Mouse (Mus musculus) limb, embryonic 15.5 days (tissue): ENCODE measurements around the gene Plppr3. TPM values are rescaled to one million over a fixed set of nuclear protein-coding genes. Genes with fewer than 3 reads are reported as not detected.

Experiments
- ATAC-seq: fragments of 200-750 bp; cut with Nextera tagmentation; 2 replicates; pipeline ENCODE4 v1.8.0; 2017; ENCODE audit warnings: low read depth, moderate TSS enrichment; ENCODE audit not compliant: insufficient number of reproducible peaks, low FRiP score, low TSS enrichment
- H3K27ac ChIP-seq: fragments of 300-500 bp; sonication (generic); 2 replicates; pipeline ENCODE4 v1.5.1; 2015; ENCODE audit warnings: moderate library complexity, mild to moderate bottlenecking, inconsistent platforms
- H3K27me3 ChIP-seq: fragments of 300-500 bp; sonication (generic); 2 replicates; pipeline ENCODE4 v1.6.1; 2015; ENCODE audit warnings: inconsistent platforms
- H3K36me3 ChIP-seq: fragments of 300-500 bp; sonication (generic); 2 replicates; pipeline ENCODE4 v1.6.1; 2015; ENCODE audit warnings: inconsistent platforms
- H3K4me1 ChIP-seq: fragments of 300-500 bp; sonication (generic); 2 replicates; pipeline ENCODE4 v1.6.1; 2015; ENCODE audit warnings: inconsistent platforms
- H3K4me2 ChIP-seq: fragments of 300-500 bp; sonication (generic); 2 replicates; pipeline ENCODE4 v1.6.1; 2015; ENCODE audit warnings: mild to moderate bottlenecking, inconsistent platforms
- H3K4me3 ChIP-seq: fragments of 300-500 bp; sonication (generic); 2 replicates; pipeline ENCODE4 v1.5.1; 2015; ENCODE audit warnings: mild to moderate bottlenecking, inconsistent platforms
- H3K9ac ChIP-seq: fragments of 300-500 bp; sonication (generic); 2 replicates; pipeline ENCODE4 v1.6.1; 2015; ENCODE audit warnings: inconsistent platforms
- H3K9me3 ChIP-seq: fragments of 300-500 bp; sonication (generic); 2 replicates; pipeline ENCODE4 v1.6.1; 2016; ENCODE audit warnings: inconsistent platforms
- WGBS: fragments of 180-500 bp; shearing (Covaris S2); methylation state at CpG from one replicate; pipeline ENCODE4 v1.1.7; 2015; 5-methylcytosine and 5-hydroxymethylcytosine counted together
- polyA plus RNA-seq: library from polyadenylated mRNA; unstranded; fragments of >200 nt; fragmentation: Nextera tagmentation; extraction: Ambion mirVana; gene quantifications from 2 replicates; pipeline ENCODE4 v1.2.1, GENCODE M21; 2015

The Plppr3 gene
- polyA plus RNA-seq, 1 experiment from 2014 or later, result 60.1 TPM

GRCm38 (mm10) chr10:79879527-79879926 is 5.1 kb upstream of the Plppr3 start:
- Histone ChIP-seq H3K36me3 (no peaks in the 10 kb centered on the region), H3K4me1 (peaks cover 42% of the 10 kb centered on the region), H3K27ac (no peak overlapping the region), H3K9ac (no peak overlapping the region), H3K4me3 (no peak overlapping the region), H3K4me2 (no peak overlapping the region), H3K27me3 (peaks cover 12% of the 10 kb centered on the region; the same call in 1 of the 2 replicates), H3K9me3 (no peaks in the 10 kb centered on the region)
- WGBS, result 34% methylated on average over 3 of the region's 3 CpGs
- no peak for ATAC-seq

GRCm38 (mm10) chr10:79877757-79878156 is 3.3 kb upstream of the Plppr3 start:
- 52% methylated on average over 12 of the region's 12 CpGs for WGBS
- H3K4me1 ChIP-seq, result peaks cover 41% of the 10 kb centered on the region
- no peak for ATAC-seq

GRCm38 (mm10) chr10:79877174-79877573 is 2.7 kb upstream of the Plppr3 start:
- ATAC-seq, result no peak
- 67% methylated on average over 1 of the region's 1 CpGs for WGBS

More at GRCm38 (mm10) chr10:79877757-79878156, 3.3 kb upstream of the Plppr3 start:
- no peaks in the 10 kb centered on the region for H3K36me3 ChIP-seq
- no peak overlapping the region; the same call in 1 of the 2 replicates for H3K27ac ChIP-seq
- no peaks in the 10 kb centered on the region for H3K9me3 ChIP-seq
- H3K4me3 ChIP-seq, result no peak overlapping the region
- no peak overlapping the region for H3K4me2 ChIP-seq
- peaks cover 10% of the 10 kb centered on the region; the same call in 1 of the 2 replicates for H3K27me3 ChIP-seq
- H3K9ac ChIP-seq, result no peak overlapping the region

GRCm38 (mm10) chr10:79873715-79874289 is 632 bp downstream of the Plppr3 start:
- Histone ChIP-seq H3K27me3 (no peaks in the 10 kb centered on the region), H3K27ac (peak overlapping the region; percentile 80), H3K9ac (peak overlapping the region; percentile 78), H3K9me3 (no peaks in the 10 kb centered on the region), H3K4me3 (peak overlapping the region; percentile 71), H3K4me1 (peaks cover 32% of the 10 kb centered on the region), H3K36me3 (0 out of 2 replicates have a peak, but pooled peaks cover 5% of the 10 kb centered on the region), H3K4me2 (peak overlapping the region; percentile 89)
- no peak for ATAC-seq
- WGBS, result under 1% methylated on average over 26 of the region's 26 CpGs

More at GRCm38 (mm10) chr10:79877174-79877573, 2.7 kb upstream of the Plppr3 start:
- peaks cover 39% of the 10 kb centered on the region for H3K4me1 ChIP-seq
- no peak overlapping the region for H3K4me3 ChIP-seq
- no peak overlapping the region for H3K4me2 ChIP-seq
- H3K36me3 ChIP-seq, result no peaks in the 10 kb centered on the region
- H3K27ac ChIP-seq, result no peak overlapping the region
- peaks cover 6% of the 10 kb centered on the region; the same call in 1 of the 2 replicates for H3K27me3 ChIP-seq
- no peaks in the 10 kb centered on the region for H3K9me3 ChIP-seq
- no peak overlapping the region for H3K9ac ChIP-seq

GRCm38 (mm10) chr10:79873313-79873712 is 1.1 kb downstream of the Plppr3 start:
- no peak overlapping the region for H3K9ac ChIP-seq
- peak overlapping the region; percentile 71 for H3K4me3 ChIP-seq
- H3K4me1 ChIP-seq, result peaks cover 32% of the 10 kb centered on the region
- 0 out of 2 replicates have a peak, but pooled peaks cover 5% of the 10 kb centered on the region for H3K36me3 ChIP-seq
- H3K4me2 ChIP-seq, result peak overlapping the region; percentile 89
- no peaks in the 10 kb centered on the region for H3K27me3 ChIP-seq
- no peaks in the 10 kb centered on the region for H3K9me3 ChIP-seq
- peak overlapping the region; percentile 80; the same call in 1 of the 2 replicates for H3K27ac ChIP-seq
- WGBS, result 5% methylated on average over 6 of the region's 6 CpGs
- no peak for ATAC-seq

- WGBS, result 34% methylated on average over 3 of the region's 3 CpGs
- Histone ChIP-seq H3K9ac (no peak overlapping the region), H3K4me3 (peak overlapping the region; percentile 71), H3K4me1 (peaks cover 29% of the 10 kb centered on the region), H3K9me3 (no peaks in the 10 kb centered on the region), H3K27ac (0 out of 2 replicates have a peak overlapping the region, but pooled peaks have one; percentile 3), H3K4me2 (peak overlapping the region; percentile 89), H3K27me3 (no peaks in the 10 kb centered on the region), H3K36me3 (0 out of 2 replicates have a peak, but pooled peaks cover 5% of the 10 kb centered on the region)
- no peak for ATAC-seq
These were observed 1.6 kb downstream of the Plppr3 start for GRCm38 (mm10) chr10:79872862-79873261.

- H3K36me3 ChIP-seq, result peaks cover 11% of the 10 kb centered on the region; the same call in 1 of the 2 replicates
- no peak for ATAC-seq
These were observed 2.6 kb downstream of the Plppr3 start for GRCm38 (mm10) chr10:79871845-79872244.

GRCm38 (mm10) chr10:79866601-79867000 is 7.8 kb downstream of the Plppr3 start:
- no peaks in the 10 kb centered on the region for H3K27me3 ChIP-seq
- no peak overlapping the region for H3K27ac ChIP-seq
- H3K4me3 ChIP-seq, result no peak overlapping the region
- peaks cover 53% of the 10 kb centered on the region for H3K36me3 ChIP-seq
- no peaks in the 10 kb centered on the region for H3K9me3 ChIP-seq
- WGBS, result 59% methylated on average over 11 of the region's 11 CpGs
- peaks cover 12% of the 10 kb centered on the region; the same call in 1 of the 2 replicates for H3K4me1 ChIP-seq
- no peak for ATAC-seq
- H3K4me2 ChIP-seq, result no peak overlapping the region
- no peak overlapping the region for H3K9ac ChIP-seq

More at GRCm38 (mm10) chr10:79871845-79872244, 2.6 kb downstream of the Plppr3 start:
- Histone ChIP-seq H3K27me3 (no peaks in the 10 kb centered on the region), H3K4me2 (no peak overlapping the region), H3K4me1 (peaks cover 26% of the 10 kb centered on the region), H3K4me3 (no peak overlapping the region), H3K9ac (no peak overlapping the region), H3K27ac (no peak overlapping the region; the same call in 1 of the 2 replicates), H3K9me3 (no peaks in the 10 kb centered on the region)
- 84% methylated on average over 8 of the region's 8 CpGs for WGBS

- peaks cover 61% of the 10 kb centered on the region for H3K36me3 ChIP-seq
- H3K27me3 ChIP-seq, result no peaks in the 10 kb centered on the region
- H3K9ac ChIP-seq, result no peak overlapping the region
- peaks cover 18% of the 10 kb centered on the region for H3K4me1 ChIP-seq
- H3K27ac ChIP-seq, result no peak overlapping the region
- WGBS, result 65% methylated on average over 19 of the region's 19 CpGs
- H3K9me3 ChIP-seq, result no peaks in the 10 kb centered on the region
- no peak overlapping the region for H3K4me3 ChIP-seq
- ATAC-seq, result no peak
- H3K4me2 ChIP-seq, result no peak overlapping the region
These were observed 8.6 kb downstream of the Plppr3 start for GRCm38 (mm10) chr10:79865801-79866295.

- Histone ChIP-seq H3K4me1 (peaks cover 25% of the 10 kb centered on the region), H3K9ac (no peak overlapping the region), H3K27ac (peak overlapping the region; percentile 72; the same call in 1 of the 2 replicates), H3K36me3 (peaks cover 67% of the 10 kb centered on the region), H3K4me3 (no peak overlapping the region), H3K9me3 (no peaks in the 10 kb centered on the region), H3K4me2 (no peak overlapping the region), H3K27me3 (no peaks in the 10 kb centered on the region)
- WGBS, result 62% methylated on average over 12 of the region's 12 CpGs
- no peak for ATAC-seq
These were observed 9.2 kb downstream of the Plppr3 start for GRCm38 (mm10) chr10:79865189-79865601.

- Histone ChIP-seq H3K36me3 (peaks cover 73% of the 10 kb centered on the region), H3K27me3 (no peaks in the 10 kb centered on the region), H3K9ac (no peak overlapping the region), H3K4me2 (no peak overlapping the region), H3K27ac (peak overlapping the region; percentile 72), H3K4me1 (peaks cover 31% of the 10 kb centered on the region), H3K9me3 (no peaks in the 10 kb centered on the region), H3K4me3 (no peak overlapping the region)
- ATAC-seq, result no peak
- 42% methylated on average over 10 of the region's 10 CpGs for WGBS
These were observed 9.9 kb downstream of the Plppr3 start for GRCm38 (mm10) chr10:79864351-79865188.
